Mouse (Mus musculus): ENCODE measurements around the gene Lypd6b.

Lypd6b gene

DNA sequence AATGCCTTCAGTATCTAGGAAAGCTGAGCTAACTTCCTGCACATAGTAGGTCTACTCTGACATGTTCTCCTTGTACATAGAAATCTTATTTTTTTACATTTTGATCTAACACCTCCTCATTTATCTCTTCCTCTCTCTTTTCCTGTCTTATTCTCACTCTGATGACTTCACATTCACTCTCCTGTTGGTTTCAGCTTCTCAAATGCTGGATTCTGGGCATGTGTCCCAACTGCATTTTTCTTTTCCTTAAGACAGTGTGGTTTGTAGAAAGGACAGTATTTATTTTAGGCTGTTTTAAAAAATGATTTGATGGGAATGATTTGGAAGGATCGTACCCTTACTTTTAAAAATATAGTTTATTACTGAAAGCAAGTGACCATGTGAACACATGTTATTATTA, 34.8 kb downstream of the Lypd6b start:
- no peak for DNase-seq (ENCODE audit: low spot score)

DNA sequence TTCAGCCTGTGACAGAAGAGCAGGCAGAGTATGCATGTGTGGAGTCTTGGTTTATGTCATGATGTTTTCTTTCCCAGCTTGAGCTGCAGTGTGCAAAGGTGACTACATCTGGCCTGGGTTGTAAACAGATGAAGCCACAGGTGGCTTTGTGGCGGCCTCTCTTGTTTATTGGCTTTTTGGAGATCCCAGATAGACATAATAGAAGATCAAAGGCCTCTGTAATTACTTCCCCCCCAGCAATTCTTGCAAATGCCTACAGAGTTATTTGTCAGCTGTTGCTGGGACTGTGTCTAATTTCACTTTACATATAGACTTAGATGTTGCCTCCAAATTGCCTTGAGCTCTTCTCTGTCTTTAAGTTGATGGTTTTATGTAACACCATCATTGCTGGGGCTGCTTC, 38.1 kb downstream of the Lypd6b start:
- DNase-seq (ENCODE audit: low spot score) = no peak

- no peak for DNase-seq (ENCODE audit: low spot score)
These were observed 40.3 kb downstream of the Lypd6b start for GRCm38 (mm10) chr2:49827756-49828155.

DNA sequence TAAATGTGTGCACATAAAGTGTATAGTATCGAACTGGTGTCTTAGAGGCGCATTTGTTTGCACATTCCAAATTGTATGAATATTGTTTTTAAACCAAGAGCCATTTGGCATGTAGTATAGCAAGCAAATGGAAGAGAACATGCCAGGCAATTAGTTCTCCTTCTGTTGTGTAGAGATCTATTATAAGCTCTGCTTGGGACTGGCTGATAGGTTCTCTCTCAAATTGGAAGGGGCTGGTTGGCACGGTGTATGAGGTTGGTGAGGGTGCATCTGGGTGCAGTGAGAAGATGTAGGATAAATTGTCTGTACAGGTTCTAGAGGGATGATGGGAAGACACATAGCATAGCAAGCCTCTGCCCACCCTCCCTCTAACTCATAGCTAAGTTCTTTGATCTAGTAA, 42.9 kb downstream of the Lypd6b start:
- no peak for DNase-seq (ENCODE audit: low spot score)

GRCm38 (mm10) chr2:49832277-49832803, 44.9 kb downstream of the Lypd6b start:
- no peak for DNase-seq (ENCODE audit: low spot score)

GRCm38 (mm10) chr2:49837454-49838059, 50.1 kb downstream of the Lypd6b start:
- DNase-seq (ENCODE audit: low spot score) = no peak

- no peak for DNase-seq (ENCODE audit: low spot score)
These were observed 51.1 kb downstream of the Lypd6b start for GRCm38 (mm10) chr2:49838611-49839010.

GRCm38 (mm10) chr2:49840573-49840972, 53.1 kb downstream of the Lypd6b start:
- DNase-seq (ENCODE audit: low spot score) = no peak

- no peak for DNase-seq (ENCODE audit: low spot score)
These were observed 53.6 kb downstream of the Lypd6b start for GRCm38 (mm10) chr2:49841089-49841488.

GRCm38 (mm10) chr2:49845104-49845503, 57.6 kb downstream of the Lypd6b start:
- no peak for DNase-seq (ENCODE audit: low spot score)

- DNase-seq (ENCODE audit: low spot score) = no peak
These were observed 58.6 kb downstream of the Lypd6b start for GRCm38 (mm10) chr2:49846097-49846496.

DNA sequence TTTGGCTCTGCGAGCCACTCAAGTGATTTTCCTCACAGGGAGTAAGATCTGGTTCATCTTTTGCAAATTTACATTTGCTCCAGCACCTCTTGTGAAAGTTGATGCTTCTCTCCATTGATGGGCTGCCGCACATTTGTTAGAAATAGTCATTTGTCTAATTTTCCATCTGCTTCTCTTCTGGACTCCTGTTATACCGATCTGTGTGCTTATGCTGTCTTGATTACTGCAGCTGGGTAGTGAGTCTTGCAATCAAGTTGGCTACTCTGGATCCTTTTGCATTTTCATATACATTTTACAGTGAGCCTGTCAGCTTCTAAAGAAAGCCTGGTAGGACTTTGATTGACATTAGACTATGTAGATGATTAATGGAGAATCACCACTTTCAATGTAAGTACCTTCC, 59.4 kb downstream of the Lypd6b start:
- DNase-seq (ENCODE audit: low spot score) = no peak

DNA sequence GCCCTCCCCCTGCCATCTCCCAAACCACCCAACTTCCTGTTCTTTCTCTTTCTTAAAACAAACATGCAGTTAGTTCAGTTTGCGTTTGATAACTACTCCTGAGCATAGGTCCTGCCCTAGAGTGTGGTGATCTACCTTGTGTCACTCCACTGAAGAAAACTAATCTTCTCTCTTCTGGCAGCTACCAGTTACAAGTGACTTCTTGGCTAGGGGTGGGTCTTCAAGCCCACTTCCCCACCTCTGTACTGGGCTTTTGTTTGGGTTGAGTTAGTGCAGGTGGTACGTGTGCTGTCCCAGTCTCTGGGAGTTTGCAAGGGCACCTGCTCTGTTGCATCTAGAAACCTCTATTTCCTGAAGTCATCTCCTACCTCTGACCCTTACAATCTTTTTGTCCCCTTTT, 60.3 kb downstream of the Lypd6b start:
- DNase-seq (ENCODE audit: low spot score) = no peak

- DNase-seq (ENCODE audit: low spot score) = no peak
These were observed 62.3 kb downstream of the Lypd6b start for GRCm38 (mm10) chr2:49849771-49850170.

DNA sequence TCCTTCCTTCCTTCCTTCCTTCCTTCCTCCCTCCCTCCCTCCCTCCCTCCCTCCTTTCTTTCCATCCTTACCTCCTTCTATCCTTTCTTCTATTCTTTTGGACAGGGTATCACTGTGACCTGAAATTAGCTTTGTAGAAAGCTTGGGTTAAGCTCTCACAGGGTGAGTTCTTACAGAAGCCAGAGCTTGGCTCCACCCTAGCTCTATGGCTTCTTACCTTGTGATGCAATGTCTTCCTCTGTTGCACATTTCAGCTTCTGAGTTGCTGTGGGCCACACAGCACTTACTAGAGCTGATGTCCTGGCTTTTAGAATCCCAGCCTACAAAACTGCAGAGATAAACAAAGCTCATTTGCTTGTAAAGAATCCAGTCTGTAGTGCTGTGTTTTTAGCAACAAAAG, 64.5 kb downstream of the Lypd6b start:
- no peak for DNase-seq (ENCODE audit: low spot score)

DNA sequence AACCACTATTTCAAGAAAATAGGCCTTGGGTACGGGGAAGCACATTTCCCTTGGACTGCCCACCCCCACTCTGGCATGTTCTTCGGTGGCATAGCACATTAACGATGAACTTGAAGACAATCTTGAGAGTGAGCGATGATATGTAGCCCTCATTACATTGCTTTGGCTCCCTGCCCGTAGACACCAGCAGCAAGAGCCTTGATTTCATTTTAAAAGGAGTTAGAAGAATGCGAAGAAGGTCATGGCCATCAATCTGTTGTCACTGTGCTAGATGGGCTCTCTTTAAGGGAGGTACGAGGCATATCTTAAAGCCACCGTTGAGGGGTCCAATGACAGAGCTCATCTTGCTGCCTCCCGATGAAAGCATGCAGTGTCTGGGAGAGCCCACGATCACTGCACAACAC, 68.7 kb downstream of the Lypd6b start:
- DNase-seq (ENCODE audit: low spot score) = no peak

- no peak for DNase-seq (ENCODE audit: low spot score)
These were observed 69.1 kb downstream of the Lypd6b start for GRCm38 (mm10) chr2:49856584-49856983.

DNA sequence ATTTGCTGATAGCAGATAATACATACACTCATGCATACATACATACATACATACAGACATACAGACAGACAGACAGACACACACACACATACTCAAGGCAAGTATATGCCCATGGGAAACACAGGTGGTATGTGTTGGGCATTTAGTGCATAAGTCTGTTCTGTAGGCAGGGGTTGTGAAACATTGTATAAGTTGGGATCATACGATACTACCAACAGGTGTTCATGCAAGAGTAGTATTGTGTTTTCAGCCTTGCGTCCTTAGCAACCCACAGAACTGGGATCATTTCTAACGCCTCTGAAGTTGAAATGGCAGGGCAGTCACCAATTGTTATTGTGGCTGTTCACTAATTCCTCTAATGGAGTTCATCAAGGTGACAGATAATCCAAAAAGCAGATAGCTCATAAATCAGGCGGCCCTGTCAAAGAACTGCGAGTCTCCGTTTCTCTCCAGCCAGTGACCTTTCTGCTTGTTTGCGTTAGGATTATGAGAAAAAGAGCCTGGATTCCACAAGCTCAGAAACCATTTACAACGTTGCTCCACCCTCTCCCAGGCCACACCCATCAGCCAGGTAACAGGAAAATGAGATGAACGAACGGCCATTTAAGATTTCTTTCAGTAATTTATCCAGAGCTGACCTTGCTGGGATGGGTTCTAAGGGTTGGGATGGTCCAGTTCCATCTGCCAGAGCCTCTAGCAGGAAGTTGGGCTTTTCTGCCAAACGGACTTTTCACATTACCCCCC, 72.9 kb downstream of the Lypd6b start:
- no peak for DNase-seq (ENCODE audit: low spot score)

DNA sequence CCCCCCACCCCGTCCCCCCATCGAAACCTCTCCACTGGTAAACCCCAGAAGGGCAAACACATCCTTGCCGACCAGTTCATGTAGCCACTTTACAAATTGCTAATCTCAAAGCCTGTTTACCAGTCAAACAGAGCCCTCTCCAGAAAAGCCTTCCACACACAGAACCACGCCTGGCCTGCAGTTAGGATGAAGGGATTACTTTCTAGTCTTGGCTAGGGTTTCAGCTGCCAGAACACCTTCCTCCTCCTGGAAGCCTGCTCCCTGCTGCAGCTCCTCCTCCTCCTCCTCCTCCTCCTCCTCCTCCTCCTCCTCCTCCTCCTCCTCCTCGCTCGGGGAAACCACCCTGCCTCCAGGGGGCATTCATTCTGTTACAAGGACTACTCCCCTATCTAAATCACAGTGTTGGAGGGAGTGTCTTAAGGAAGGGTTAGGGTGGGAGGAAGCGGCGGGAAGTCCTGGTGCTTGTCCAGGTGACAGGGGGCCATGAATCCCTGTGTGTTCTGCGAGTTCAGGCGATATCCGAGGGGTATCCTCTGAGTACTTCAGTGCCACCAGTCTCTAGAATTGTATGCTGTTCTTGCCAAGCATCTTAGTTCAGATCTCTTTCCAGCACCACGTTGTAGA, 73.6 kb downstream of the Lypd6b start:
- DNase-seq (ENCODE audit: low spot score) = no peak

DNA sequence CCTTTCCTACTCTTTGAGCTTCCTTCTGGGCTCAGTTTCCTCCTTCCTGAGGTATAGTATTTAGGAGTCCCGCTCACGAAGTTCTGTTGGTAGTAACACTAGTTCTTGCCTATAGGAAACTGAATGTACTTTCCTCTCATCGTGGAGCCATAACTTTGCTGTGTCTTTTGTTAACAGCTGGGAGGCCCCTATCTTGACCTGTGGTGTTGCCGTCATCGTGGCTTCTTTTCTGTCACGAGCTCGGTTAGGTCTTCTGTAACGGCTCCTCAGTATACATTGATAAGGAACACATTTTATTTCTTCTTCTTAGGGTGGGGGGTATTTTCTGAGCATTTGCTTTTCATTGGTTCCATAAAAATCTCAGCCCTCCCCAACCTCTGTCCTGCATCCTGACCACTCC, 74.2 kb downstream of the Lypd6b start:
- DNase-seq (ENCODE audit: low spot score) = no peak

DNA sequence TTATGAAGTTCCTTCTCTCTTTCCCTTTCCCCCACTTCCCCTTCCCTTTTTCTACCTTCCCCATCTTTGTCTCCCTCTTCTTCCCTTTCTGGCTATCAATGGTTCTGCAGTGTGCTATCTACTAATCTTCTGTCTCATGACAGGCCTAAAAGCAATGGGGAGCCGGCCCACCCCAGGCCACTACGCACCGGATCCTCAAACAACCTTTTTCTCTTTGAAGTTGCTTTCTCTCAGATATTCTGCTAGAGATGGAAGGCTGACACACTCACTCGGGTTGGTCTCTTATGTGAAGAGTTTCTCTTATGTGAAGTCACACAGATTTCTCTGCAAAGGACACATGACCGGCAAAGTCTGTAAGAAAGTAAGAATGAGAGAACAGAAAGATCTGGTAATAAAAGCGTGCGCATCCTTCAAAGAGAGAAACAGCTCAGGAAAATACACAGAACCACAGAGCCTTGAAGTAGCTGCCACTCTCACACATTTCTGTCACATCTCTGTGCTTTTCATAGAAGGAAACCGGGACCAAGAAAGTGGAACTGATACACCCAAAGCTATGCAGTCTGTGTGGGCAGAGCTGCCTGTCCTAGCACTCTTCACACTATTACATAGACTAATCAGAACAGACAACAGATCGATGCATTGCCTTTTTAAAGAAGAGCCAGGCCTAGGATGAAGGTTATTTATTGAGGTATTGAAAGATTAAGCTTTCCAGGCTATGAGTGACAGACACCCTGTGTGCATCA, 80.8 kb downstream of the Lypd6b start:
- DNase-seq (ENCODE audit: low spot score) = no peak

DNA sequence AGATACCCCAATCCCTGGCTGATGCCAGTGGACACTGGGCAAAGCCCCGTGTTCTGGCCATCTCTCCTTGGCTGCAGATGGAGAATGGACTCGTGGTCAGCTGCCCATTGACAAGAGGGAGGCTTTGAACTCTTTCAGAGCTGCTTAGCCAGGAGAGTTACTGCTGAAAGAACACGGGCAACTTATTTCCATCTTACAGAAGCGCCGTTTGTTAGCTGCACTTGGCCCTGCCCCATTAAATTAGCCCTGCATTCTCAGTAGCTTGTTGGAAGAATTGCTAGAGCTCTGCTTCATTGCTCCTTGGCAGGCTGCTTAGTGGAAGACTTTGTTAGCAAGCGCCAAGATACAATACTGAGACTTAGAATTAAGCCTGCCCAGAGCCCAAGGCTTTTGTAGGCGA, 81.6 kb downstream of the Lypd6b start:
- no peak for DNase-seq (ENCODE audit: low spot score)

Data from ovary, postnatal 14 days (tissue).